Mouse (Mus musculus) intestine, embryonic 16.5 days (tissue): Measurements from ENCODE around the gene Gm11567. TPM values are rescaled to one million over a fixed set of nuclear protein-coding genes. Genes with fewer than 3 reads are reported as not detected.

ENCODE experiments used
- ATAC-seq: fragments of 200-750 bp; cut with Nextera tagmentation; 2 replicates; pipeline ENCODE4 v1.8.0; 2017; ENCODE audit warnings: moderate TSS enrichment, moderate library complexity
- H3K27ac ChIP-seq: fragments of 300-500 bp; sonication (generic); 2 replicates; pipeline ENCODE4 v1.5.1; 2014; ENCODE audit warnings: mild to moderate bottlenecking, low read length
- H3K27me3 ChIP-seq: fragments of 300-500 bp; sonication (generic); replicated peaks from 2 replicates; pipeline ENCODE4 v1.6.1; 2014; ENCODE audit warnings: low read length, control low read depth, mixed read lengths; ENCODE audit not compliant: control insufficient read depth, insufficient read depth
- H3K36me3 ChIP-seq: fragments of 300-500 bp; sonication (generic); 2 replicates; pipeline ENCODE4 v1.6.1; 2014; ENCODE audit warnings: low read length, control low read depth; ENCODE audit not compliant: control insufficient read depth, insufficient read depth
- H3K4me1 ChIP-seq: fragments of 300-500 bp; sonication (generic); 2 replicates; pipeline ENCODE4 v1.6.1; 2014; ENCODE audit warnings: low read length, control low read depth, mixed read lengths; ENCODE audit not compliant: control insufficient read depth, insufficient read depth
- H3K4me2 ChIP-seq: fragments of 300-500 bp; sonication (generic); 2 replicates; pipeline ENCODE4 v1.6.1; 2014; ENCODE audit warnings: low read depth, low read length, control low read depth
- H3K4me3 ChIP-seq: fragments of 300-500 bp; sonication (generic); 2 replicates; pipeline ENCODE4 v1.5.1; 2014; ENCODE audit warnings: mild to moderate bottlenecking, low read length
- H3K9ac ChIP-seq: fragments of 300-500 bp; sonication (generic); 2 replicates; pipeline ENCODE4 v1.6.1; 2014; ENCODE audit warnings: low read depth, low read length
- H3K9me3 ChIP-seq: fragments of 300-500 bp; sonication (generic); 2 replicates; pipeline ENCODE4 v1.6.1; 2016; ENCODE audit warnings: low read length, control low read depth; ENCODE audit not compliant: control insufficient read depth
- WGBS: fragments of 180-500 bp; shearing (Covaris S2); extraction: QIAGEN DNeasy Blood & Tissue Kit; methylation state at CpG from one replicate; pipeline ENCODE4 v1.1.7; 2014; 5-methylcytosine and 5-hydroxymethylcytosine counted together
- polyA plus RNA-seq: library from polyadenylated mRNA; unstranded; fragments of >200 nt; fragmentation: Nextera tagmentation; extraction: Ambion mirVana; gene quantifications from 2 replicates; pipeline ENCODE4 v1.2.1, GENCODE M21; 2015

The Gm11567 gene
- polyA plus RNA-seq, 1 experiment from 2014 or later: not detected

DNA sequence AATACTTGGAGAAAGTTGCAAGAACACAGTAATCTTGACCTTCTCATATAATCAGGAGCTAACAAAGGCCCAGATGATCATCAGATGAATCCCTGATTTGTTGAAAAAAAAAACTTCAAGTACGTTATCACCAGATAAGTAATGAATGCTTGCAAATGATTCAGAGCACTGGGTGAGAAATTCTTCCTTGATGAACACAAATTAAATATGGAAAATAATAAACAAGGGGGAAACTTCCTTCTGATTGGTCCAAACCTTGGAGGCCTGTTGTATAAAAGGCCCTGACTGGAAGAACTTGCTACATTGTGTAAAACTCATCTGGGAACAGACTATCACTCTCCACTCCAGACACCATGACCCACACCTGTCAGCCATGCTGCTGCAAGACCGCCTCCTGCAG, 28.6 kb downstream of the Gm11567 start, which contains the start of gene Krtap31-1:
Krtap31-1 (plus strand) TSS at position 301 of the 400 bp plus-strand sequence.
- Histone ChIP-seq H3K4me3 (no peak within 1 kb of the TSS), H3K27me3 (no peaks in the 10 kb centered on the region), H3K9me3 (no peaks in the 10 kb centered on the region), H3K9ac (no peak within 1 kb of the TSS), H3K27ac (no peak within 1 kb of the TSS), H3K4me2 (no peak within 1 kb of the TSS), H3K36me3 (no peaks in the 10 kb centered on the region), H3K4me1 (no peaks in the 10 kb centered on the region)
- ATAC-seq: no peak
- 79% methylated on average over 2 of the region's 2 CpGs for WGBS

DNA sequence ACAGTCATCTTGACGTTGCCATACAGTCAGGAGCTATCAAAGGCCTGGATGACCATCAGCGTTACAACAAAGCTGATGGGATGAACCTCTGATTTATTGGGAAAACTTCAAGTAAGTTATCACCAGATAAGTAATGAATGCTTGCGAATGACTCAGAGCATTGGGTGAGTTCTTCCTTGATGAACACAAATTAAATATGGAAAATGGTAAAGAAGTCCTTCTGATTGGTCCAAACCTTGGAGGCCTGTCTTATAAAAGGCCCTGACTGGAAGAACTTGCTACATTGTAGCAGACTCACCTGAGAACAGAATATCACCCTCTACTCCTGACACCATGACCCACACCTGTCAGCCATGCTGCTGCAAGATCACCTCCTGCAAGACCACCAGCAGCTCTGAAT, 35.5 kb downstream of the Gm11567 start, which contains the start of gene Gm11565:
Gm11565 (plus strand) TSS at position 301 of the 400 bp plus-strand sequence.
- no peak within 1 kb of the TSS for H3K4me3 ChIP-seq
- H3K4me2 ChIP-seq: no peak within 1 kb of the TSS
- H3K36me3 ChIP-seq: no peaks in the 10 kb centered on the region
- H3K4me1 ChIP-seq: no peaks in the 10 kb centered on the region
- H3K9ac ChIP-seq: no peak within 1 kb of the TSS
- H3K27me3 ChIP-seq: no peaks in the 10 kb centered on the region
- H3K27ac ChIP-seq: no peak within 1 kb of the TSS
- 81% methylated on average over 3 of the region's 3 CpGs for WGBS
- H3K9me3 ChIP-seq: no peaks in the 10 kb centered on the region
- no peak for ATAC-seq

Other genes starting within 250 kb of the Gm11567 start
- not detected in 2 replicates for gene Krtap4-2, start 244.1 kb upstream of the Gm11567 start, polyA plus RNA-seq
- not detected in 2 replicates for gene Krtap4-7, start 235.1 kb upstream of the Gm11567 start, polyA plus RNA-seq
- not detected in 2 replicates for gene Gm11555, start 229.0 kb upstream of the Gm11567 start, polyA plus RNA-seq
- gene Gm11563, start 220.2 kb upstream of the Gm11567 start, polyA plus RNA-seq: not detected in 2 replicates
- not detected in 2 replicates for gene Krtap4-6, start 213.2 kb upstream of the Gm11567 start, polyA plus RNA-seq
- not detected in 2 replicates for gene Gm14190, start 188.4 kb upstream of the Gm11567 start, polyA plus RNA-seq
- gene Gm14180, start 144.9 kb upstream of the Gm11567 start, polyA plus RNA-seq: not detected in 2 replicates
- not detected in 2 replicates for gene Gm11595, start 106.3 kb upstream of the Gm11567 start, polyA plus RNA-seq
- not detected in 2 replicates for gene Krtap4-8, start 98.5 kb upstream of the Gm11567 start, polyA plus RNA-seq
- not detected in 2 replicates for gene Krtap4-9, start 94.0 kb upstream of the Gm11567 start, polyA plus RNA-seq
- gene Gm11596, start 85.7 kb upstream of the Gm11567 start, polyA plus RNA-seq: not detected in 2 replicates
- gene Gm11569, start 80.3 kb upstream of the Gm11567 start, polyA plus RNA-seq: not detected in 2 replicates
- gene Gm11554, start 74.7 kb upstream of the Gm11567 start, polyA plus RNA-seq: not detected in 2 replicates
- gene Krtap4-13, start 69.3 kb upstream of the Gm11567 start, polyA plus RNA-seq: not detected in 2 replicates
- not detected in 2 replicates for gene Gm11564, start 63.5 kb upstream of the Gm11567 start, polyA plus RNA-seq
- gene 2300003K06Rik, start 41.1 kb upstream of the Gm11567 start, polyA plus RNA-seq: not detected in 2 replicates
- not detected in 2 replicates for gene Krtap4-16, start 27.6 kb upstream of the Gm11567 start, polyA plus RNA-seq
- not detected in 2 replicates for gene Gm11568, start 21.3 kb upstream of the Gm11567 start, polyA plus RNA-seq
- not detected in 2 replicates for gene Gm11559, start 14.7 kb upstream of the Gm11567 start, polyA plus RNA-seq
- gene Krtap9-1, start 5.8 kb upstream of the Gm11567 start, polyA plus RNA-seq: not detected in 2 replicates
- gene Krtap31-1, start 28.7 kb downstream of the Gm11567 start, polyA plus RNA-seq: not detected in 2 replicates
- gene Gm11565, start 35.6 kb downstream of the Gm11567 start, polyA plus RNA-seq: not detected in 2 replicates
- gene Krtap31-2, start 57.1 kb downstream of the Gm11567 start, polyA plus RNA-seq: not detected in 2 replicates
- gene Krtap9-5, start 69.3 kb downstream of the Gm11567 start, polyA plus RNA-seq: not detected in 2 replicates
- not detected in 2 replicates for gene Krtap29-1, start 99.9 kb downstream of the Gm11567 start, polyA plus RNA-seq
- gene Krtap16-1, start 107.4 kb downstream of the Gm11567 start, polyA plus RNA-seq: not detected in 2 replicates
- not detected in 2 replicates for gene Krtap17-1, start 114.8 kb downstream of the Gm11567 start, polyA plus RNA-seq
- gene Krt33a, start 137.0 kb downstream of the Gm11567 start, polyA plus RNA-seq: not detected in 2 replicates
- gene Krt33b, start 150.7 kb downstream of the Gm11567 start, polyA plus RNA-seq: not detected in 2 replicates
- gene Krt34, start 162.4 kb downstream of the Gm11567 start, polyA plus RNA-seq: not detected in 2 replicates
- gene Krt31, start 171.4 kb downstream of the Gm11567 start, polyA plus RNA-seq: not detected in 2 replicates
- not detected in 2 replicates for gene Krt32, start 209.0 kb downstream of the Gm11567 start, polyA plus RNA-seq
- 0.07 and 0.12 TPM in 2 replicates for gene Krt35, start 217.1 kb downstream of the Gm11567 start, polyA plus RNA-seq
- 0.10 TPM in 1 of 2 replicates, not detected in the other for gene Krt36, start 226.4 kb downstream of the Gm11567 start, polyA plus RNA-seq
- 0.29 TPM in 1 of 2 replicates, not detected in the other for gene Krt13, start 242.4 kb downstream of the Gm11567 start, polyA plus RNA-seq